In the genomic region with DNA sequence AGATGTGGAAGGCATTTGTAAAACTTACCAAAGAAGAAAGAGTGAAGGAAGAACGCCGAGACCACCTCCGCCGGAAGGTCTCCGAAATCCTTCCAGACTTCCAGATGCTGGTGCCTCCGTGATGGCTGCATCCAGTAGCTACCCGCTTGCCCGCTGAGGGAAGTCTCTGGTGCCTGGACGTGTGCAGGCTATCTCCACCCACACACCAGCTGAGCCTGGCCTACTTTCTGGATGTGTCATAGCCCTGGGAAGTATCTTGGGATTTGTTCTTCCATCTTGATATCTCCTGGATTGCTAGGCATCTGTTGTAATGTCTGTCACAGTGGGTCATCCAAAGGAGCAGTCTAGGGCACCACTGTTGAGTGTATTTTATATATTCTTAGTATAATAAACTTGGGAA, we compare ENCODE assay signal across 28 mouse cellular contexts. TPM values are rescaled to one million over a fixed set of nuclear protein-coding genes. Genes with fewer than 3 reads are reported as not detected.
DNase-seq lines count a peak whose midpoint lies in the region; ATAC-seq and TF ChIP-seq lines count a peak whose summit lies in the region.
"Had no signal": no experiment of that assay in that cellular context is flagged by ENCODE, and none has a peak within 500 bp of the region (broad histone marks: within the 10 kb centered on the region; RNA-seq: fewer than 3 reads in every experiment).

No protein-coding gene starts in this region.

- H3K27ac ChIP-seq in layer of hippocampus, adult 2 months = peak overlapping the region; percentile 85
- H3K27ac ChIP-seq: embryonic facial prominence, embryonic 10.5 days; embryonic facial prominence, embryonic 13.5 days; forebrain, embryonic 12.5 days; heart, embryonic 15.5 days; hindbrain, embryonic 10.5 days had no signal

- peak; percentile 87 for ATAC-seq in frontal cortex, adult (ENCODE audit: low TSS enrichment)
- ATAC-seq: activated CD4-positive, CD25-positive, alpha-beta regulatory T cell, adult 4 months; intestine, embryonic 16.5 days had no signal

- H3K4me3 ChIP-seq in layer of hippocampus, adult 2 months = no peak overlapping the region
- H3K4me3 ChIP-seq: embryonic facial prominence, embryonic 10.5 days; embryonic facial prominence, embryonic 13.5 days; erythroblast, embryonic 14.5 days; forebrain, embryonic 12.5 days; heart, embryonic 12.5 days; heart, embryonic 15.5 days; hindbrain, embryonic 10.5 days; hindbrain, embryonic 13.5 days had no signal

- no peak for TF ChIP-seq CTCF in layer of hippocampus, adult 2 months (conservative IDR thresholded peaks at IDR 0.05)

- DNase-seq in frontal cortex, postnatal 10 days (ENCODE audit: low spot score in 2 of 2) = no peak
- no peak for DNase-seq in layer of hippocampus, adult 2 months (ENCODE audit: low spot score in 2 of 2)
- no peak for DNase-seq in layer of hippocampus, adult 11-12 months (ENCODE audit: low spot score)
- DNase-seq in right cerebral cortex, adult 18-20 months = peak; percentile 71
- DNase-seq in right cerebral cortex, postnatal 25 days = no peak
- DNase-seq in retina, postnatal 1 day = no peak
- DNase-seq: adrenal gland, adult 8-10 months; adrenal gland, postnatal 25 days; cerebellum, adult 11-12 months; cerebellum, adult 8-10 months; cerebellum, postnatal 10 days; cerebellum, postnatal 36 days; embryo, embryonic 11 days; gastrocnemius, postnatal 10 days; gastrocnemius, postnatal 36 days; heart, postnatal 10 days; heart, postnatal 36 days had no signal

RNA-seq across cellular contexts. Expression of a gene that starts 16.3 kb away (rescaled TPM):
- total RNA-seq in layer of hippocampus, adult 2 months (2021) = 10 to 100 TPM; 43.4 to 49.1 TPM

RNA-seq across cellular contexts. Expression of a gene that starts 36.7 kb away (rescaled TPM):
- 10 to 100 TPM; 38.8 to 40.7 TPM for total RNA-seq in layer of hippocampus, adult 2 months (2021)
